Mouse (Mus musculus) gonadal fat pad, adult 2 months (tissue): ENCODE results near the gene Negr1. TPM values are rescaled to one million over a fixed set of nuclear protein-coding genes. Genes with fewer than 3 reads are reported as not detected.

Experiments
- DNase-seq: peaks from one replicate; pipeline ENCODE4 v3.0.0-alpha.2; 2012; ENCODE audit warnings: low read depth
- polyA plus RNA-seq: library from polyadenylated mRNA; depleted of rRNA; stranded (reverse); fragments of >200 nt; gene quantifications from 2 replicates; pipeline ENCODE4 v1.2.3, GENCODE M21; 2012; rRNA removed

Negr1 gene
- 3.0 and 4.7 TPM in 2 replicates for polyA plus RNA-seq

DNA sequence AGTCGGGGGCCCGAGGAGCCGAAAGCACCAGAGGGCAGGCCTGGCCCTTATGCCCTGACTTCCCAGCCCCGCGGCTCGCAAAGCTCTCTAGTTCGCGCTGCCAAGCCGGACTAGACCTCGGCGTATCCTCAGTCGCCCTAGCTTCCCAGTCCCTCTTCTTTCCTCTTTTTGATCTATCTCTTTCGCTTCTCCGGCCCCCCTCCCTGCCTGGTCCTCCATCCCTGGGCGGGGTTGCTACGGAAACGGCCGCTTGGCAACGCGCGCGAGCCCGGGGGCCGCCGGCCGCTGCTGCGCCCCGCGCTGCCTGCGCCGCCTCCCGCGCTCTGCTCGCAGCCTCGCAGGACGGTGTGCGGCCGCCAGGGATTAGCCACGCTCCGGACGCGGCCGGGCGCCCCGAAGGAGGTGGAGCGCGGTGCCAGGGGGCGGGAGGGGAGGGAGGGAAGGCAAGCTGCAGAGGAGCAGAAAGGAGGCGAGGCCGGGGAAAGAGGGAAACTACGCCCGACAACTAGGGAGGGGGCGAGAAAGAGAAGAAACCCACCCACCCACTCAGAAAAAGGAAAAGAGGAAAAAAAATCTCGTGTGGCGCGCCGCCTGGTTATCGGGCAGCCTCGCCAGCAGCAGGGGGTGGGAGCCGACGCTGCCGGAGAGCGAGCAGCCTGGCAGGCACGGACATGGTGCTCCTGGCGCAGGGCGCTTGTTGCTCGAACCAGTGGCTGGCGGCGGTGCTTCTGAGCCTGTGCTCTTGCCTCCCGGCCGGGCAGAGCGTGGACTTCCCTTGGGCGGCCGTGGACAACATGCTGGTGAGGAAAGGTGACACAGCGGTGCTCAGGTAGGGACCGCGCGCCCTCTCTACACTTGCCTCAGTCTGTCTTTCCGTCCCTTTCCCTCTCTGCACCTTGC, at the start of gene Negr1:
TSS of gene Negr1 (plus strand) at position 271 of the 900 bp plus-strand sequence.
- no peak for DNase-seq

DNA sequence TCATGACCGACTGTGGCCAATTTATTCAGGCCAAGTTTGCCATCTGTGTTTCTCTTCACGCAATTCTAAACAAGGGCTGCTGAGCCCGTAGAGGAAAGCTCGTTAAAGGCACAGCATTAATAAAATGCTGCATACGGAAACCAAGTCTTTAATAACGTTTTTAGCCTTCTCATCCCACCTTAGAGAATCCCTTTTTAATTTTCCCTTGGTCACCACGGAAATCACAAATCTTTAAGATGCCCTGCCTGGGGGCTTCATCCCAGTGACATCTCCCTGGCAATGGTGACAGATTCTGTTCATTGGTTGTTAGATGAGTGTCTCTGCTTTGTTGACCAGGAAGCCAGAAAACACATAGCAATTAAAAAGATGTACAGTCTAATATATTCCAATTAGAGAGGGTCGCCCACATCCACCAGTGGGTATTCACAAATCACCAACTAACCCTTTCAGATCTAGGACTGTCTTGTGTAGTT, 35.1 kb upstream of the Negr1 start:
- DNase-seq: no peak

DNA sequence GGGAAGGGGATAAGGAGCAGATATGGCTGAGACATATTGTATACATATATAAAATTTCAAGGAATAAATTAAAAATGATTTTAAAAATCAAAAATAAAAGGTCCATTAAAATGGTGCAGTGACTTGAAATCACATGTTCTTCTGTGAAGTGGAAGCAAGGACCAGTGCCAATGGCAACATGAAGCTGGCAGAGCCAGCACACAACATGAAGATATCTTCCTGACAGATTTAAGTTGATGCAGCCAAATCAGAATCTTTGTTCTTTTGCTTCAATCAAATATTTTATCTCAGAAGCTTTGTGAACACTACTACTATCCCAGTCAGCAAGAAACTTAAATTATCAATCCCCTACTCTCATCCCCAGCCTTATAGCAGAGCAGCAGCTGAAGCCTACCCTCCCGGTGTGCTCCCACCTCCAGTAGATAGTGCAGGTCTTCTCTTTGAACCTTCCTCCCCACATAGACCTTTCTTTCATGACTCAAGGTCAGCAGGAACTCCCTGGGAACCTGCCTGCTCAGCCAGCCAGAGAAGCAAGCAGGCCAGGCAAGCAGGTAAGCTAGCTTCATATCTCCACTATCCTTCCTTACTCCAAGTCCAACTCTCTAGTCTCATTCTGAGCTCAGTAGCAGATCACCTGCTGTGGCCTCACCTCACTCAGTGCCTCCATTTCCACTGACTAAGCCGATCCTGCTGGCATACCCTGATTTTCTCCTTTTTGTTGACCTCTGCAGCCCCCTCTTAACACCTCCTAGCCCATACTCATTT, 34.2 kb upstream of the Negr1 start:
- DNase-seq: no peak

DNA sequence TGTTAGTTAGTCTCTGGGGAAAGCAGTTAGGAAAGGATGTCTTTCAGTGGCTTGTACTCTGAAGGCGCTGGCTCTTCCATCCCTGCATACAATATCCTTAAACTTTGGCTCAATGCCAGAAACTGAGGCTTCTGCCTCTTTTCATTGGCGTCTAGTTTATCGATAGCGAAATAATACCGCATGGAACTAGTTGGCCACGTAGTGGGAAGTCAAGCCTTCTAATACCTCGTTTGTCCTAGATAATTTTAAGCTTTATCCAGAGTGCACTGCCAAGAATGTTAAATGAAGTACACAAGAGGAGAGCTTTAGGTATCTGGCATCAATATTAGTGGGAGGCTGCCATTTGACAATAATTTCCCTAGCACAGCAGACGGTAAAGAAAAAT, 2.2 kb upstream of the Negr1 start:
- DNase-seq: no peak

DNA sequence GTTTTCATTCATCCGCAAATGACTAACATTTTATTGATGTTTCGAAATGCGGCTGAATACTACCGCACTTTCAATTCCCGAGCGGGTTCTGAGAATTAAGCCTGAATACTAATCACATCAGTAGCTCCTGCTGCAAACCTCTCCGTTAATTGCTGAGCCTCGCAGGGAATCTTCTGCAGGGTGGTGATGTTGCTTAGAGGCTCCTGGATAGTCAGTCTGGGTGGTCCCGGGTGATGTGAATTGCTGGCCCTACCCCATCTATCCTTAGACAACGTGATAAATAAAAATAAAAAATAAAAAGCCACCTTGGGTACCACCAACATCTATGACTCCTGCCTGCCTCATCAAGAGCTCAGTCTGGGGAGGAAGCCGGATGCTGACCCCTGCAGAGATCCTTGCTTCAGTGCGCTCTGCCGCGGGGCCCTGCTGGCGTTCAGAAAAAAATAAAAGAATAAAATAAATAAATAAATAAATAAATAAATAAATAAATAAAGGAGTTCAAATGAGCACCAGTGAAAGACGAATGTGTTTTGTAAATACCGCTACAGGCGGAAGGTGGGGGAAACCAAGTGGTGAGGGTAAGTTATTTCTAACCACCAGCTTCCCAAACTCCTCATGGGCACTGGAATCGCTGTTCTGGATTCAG, 1.6 kb upstream of the Negr1 start:
- no peak for DNase-seq

DNA sequence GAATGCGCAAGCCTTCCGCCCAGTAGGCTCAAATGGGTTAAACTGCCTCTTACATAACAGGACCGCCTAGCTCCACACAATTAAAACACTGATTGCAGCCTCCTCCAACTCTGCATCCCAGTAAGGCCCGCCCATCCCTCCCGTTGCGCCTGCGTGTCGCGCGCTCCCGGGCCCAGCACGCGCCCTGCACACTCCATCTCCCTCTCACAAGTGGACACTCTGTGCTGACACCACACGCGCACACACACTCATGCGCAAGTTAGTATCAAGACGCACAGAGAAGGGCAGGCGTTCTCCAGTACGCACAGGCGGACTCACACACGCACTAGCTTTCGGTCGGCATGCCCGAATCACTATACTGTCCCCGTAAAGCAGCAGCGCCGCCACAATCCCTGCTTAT, 828 bp upstream of the Negr1 start:
- no peak for DNase-seq

DNA sequence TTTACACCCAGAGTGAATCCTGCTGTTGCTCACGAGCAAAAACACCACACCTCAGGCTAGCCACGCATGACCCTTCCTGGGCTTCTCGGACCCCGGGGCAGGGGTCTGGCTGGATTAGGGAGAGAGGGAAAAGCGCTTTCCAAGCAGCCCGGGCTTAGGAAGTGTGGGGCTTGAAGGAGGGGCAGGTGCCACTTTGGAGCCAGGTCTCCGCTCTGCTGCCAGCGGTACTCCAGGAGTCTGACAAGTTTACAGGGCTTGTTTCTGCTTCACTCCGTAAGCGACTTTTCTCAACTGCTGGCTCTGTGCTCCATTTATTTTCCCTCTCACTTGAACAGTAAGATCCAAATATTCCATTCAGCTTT, 811 bp downstream of the Negr1 start:
- no peak for DNase-seq

DNA sequence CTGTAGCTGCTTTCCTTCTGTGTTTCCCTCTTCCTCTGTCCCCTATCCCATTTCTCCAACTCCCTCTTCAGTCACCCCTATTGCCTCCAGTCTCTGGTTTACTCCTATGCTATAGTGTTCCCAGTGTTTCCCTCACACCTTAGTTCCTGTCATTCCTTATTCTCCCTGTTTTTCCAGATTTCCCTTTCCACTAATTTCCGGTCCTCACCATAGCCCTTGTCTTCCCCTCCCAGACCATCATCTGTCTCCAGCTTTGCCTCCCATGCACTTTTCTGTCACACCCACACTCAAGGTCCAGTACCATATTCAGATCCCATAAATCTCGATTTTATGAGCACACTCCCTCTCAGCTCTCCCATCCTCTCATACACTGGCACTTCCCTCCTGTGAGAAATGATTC, 1.2 kb downstream of the Negr1 start:
- DNase-seq: no peak

DNA sequence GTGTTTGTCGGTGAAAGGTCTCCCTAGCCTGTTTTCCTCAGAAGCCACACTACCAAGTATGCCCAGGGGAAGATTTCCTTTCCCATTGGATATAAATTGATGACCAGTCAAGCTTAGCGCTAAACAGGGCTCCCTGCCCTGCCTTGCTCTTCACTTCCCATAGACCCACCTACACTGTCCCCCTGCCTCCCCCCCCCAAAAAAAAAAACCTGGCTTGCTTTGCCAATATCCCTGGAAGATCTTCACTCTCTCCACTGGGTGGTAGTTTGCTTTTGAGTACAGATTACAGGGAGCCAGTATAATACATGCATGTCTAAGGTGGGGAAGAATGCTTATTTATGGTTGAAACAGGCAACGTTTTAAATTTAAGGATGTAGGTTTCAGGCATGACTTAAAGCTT, 1.8 kb downstream of the Negr1 start:
- no peak for DNase-seq

DNA sequence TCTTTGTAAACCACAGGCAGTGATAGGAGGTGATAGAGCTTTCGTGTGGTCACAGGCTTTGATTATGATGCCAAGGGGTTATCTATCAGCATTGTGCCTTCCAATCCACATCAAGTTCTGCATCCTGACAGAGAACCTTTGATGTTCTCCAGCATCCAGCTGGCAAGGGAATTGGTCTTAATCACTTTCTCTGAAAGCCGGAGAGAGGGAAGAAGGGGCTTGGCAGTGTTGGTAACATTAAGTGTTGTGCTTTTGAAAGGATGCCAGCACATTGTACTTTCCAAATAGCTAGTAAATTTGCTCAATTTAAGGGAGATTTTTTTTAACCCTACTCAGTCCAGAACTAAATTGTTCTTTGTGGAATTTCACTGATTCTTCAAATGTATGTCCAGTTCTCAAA, 11.9 kb downstream of the Negr1 start:
- DNase-seq: no peak

DNA sequence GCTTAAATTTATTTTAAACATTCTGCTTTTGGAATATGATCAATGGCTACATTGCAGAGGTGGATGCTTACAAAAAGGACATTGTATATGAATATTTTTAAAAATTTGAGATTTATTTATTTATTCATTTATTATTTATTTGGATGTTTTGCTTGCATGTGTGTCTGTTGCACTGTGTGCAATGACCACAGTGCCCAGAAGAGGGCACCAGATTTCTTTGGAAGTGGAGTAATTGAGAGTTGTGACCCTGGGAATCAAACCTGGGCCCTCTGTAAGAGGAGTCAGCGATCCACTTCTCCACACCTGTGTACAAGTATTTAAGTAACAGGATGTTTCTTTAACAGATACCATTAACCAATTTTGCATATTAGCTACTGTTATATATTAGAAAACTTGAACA, 14.7 kb downstream of the Negr1 start:
- no peak for DNase-seq

DNA sequence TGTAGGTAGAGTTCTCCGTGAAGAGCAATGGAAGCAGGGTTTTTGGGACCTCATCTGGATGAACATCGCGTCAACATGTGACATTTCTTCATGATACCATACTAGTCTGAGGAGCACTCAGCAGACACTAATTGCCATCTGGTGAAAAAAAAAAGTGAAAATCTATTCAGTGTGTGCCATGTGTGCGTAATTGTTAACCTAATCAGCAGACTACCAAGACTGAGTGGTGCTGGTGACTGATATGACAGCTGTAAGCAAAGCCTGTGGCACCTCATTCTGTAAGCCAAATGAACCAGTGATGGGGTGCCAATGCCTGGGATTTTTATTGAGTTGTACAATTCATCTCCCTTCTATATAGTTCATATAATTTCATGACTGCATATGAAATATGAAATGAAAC, 29.0 kb downstream of the Negr1 start:
- DNase-seq: no peak

DNA sequence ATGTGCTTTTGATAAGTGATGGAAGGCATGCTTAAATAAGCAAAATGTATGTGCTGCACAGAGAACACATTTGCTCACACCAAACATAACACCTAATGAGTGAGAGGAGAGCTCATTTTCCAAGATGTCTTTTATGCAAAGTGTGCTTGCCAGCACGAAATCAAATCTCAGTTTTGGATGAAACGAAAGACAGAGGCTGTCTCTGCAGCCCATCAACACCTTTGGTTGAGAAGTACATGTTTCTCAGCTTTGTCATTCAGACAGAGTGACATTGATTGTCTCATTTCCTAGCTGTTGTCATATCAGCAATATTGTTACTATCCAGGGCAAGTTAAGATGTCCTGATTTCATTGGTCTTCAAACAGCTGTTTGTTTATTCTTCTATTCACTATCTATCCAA, 29.5 kb downstream of the Negr1 start:
- no peak for DNase-seq

DNA sequence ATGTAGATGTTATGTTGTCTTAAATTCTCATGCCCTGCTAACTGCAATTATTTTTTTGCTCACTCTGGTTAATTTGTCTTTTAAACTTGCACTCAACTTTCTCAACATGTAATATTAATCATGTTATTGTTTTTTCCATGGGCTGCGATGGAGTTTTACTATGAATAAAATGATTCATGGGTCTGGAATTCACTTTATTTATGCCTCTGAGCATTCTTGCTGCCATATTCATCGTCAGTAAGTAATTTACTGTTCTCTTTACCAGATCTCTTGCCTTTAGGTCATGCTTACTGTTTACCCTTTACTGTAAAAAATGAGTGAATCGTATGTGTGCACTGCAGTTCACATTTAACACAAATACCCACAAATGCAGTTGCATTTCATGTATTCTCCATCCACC, 45.3 kb downstream of the Negr1 start:
- no peak for DNase-seq

DNA sequence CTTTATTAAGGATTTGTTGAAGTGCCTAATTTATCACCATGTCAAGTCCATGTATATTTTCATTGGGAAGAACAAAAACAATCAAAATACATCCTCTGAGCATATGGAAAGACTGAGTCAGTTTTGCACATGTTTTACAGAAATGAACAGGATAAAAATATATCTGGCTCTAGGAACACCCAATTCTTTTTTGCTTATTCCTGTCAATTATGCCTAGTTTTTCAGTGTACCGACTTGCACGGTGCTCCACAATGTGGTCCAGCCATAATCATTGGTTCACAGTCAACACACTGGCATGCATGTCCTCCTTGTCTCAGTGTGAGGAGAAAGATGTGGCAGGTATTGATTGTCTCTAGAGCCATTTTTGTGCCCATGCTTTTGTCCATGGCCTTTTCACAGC, 58.3 kb downstream of the Negr1 start:
- no peak for DNase-seq

DNA sequence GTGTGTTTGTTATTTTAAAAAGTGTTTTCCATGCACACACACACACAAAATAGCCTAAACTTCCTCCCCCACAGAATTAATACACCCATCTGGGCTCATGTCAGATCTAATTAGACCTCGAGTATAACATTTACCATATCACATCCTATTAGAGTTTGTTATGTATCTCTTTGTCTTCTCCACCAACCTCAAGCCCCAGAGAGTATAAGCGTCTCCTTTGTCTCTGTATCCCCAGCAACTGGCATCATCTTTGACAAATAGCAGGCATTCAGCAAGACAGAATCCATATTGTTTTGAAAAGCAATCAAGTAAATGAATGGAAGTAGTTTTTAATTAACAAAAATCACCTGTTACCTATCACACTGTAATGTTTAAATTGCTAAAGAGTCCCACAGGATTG, 67.0 kb downstream of the Negr1 start:
- no peak for DNase-seq

DNA sequence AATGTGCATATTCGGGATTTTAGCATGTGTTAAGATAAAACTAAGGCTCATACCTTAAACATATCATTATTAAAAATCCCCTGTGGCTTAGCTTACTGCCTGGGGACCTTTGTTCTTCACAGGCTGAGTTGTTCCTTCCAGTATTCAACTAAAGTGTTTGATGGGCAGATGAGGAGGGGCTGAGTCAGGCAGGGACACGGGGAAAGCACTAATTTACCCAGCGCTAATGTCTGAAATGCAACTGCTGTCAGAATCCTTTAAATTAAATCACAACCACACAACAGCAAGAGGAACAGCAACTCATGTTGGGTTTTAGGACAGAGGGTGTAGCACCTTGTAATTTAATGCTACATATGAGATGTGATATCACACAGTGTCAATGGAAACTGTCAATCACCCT, 71.3 kb downstream of the Negr1 start:
- no peak for DNase-seq

DNA sequence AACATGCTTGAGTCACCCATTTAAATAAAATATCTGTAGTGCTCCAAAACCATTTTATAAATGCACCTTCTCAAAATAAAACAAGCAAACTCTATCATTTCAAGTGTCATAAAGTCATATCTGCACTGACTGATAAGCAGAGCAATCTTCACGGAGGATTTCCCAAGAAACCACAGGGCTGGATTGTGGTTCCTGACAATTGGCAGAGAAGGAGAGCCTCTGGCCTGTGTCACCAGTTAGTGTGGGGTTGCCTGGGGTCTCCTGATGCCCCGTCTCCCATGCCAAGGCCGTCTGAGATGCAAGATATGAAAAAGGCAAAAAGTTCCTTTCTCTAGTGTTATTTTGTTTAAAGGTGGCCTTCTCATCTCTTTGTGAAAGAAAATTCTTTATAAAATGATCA, 77.8 kb downstream of the Negr1 start:
- no peak for DNase-seq

DNA sequence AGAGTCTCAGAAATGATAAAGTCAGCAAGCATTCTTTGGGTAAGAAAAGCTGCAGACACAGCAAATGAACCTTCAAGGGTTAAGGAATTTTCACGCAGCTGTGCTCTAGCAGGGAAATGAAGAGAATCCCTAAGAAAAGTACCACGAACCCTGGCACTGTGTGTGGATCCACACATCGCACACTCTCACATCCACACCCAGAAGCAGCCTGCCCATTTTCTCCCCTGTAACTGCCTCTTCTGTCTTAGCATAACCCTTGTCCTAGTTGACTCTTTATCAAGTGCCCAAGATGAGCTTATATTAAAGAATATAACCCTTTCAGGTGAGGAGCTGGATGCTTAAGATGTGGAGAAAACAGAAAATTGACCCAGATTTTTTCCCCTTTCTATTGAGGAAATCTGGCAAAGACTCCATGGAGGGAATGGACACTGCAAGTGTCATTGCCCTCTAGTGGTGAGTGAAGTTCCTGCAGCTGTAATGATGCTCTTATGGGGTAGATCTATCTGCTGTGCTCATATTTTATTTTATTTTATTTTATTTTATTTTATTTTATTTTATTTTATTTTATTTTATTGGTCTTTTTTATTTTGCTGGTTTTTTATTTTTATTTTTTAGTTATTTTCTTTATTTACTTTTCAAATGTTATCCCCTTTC, 82.2 kb downstream of the Negr1 start:
- no peak for DNase-seq

DNA sequence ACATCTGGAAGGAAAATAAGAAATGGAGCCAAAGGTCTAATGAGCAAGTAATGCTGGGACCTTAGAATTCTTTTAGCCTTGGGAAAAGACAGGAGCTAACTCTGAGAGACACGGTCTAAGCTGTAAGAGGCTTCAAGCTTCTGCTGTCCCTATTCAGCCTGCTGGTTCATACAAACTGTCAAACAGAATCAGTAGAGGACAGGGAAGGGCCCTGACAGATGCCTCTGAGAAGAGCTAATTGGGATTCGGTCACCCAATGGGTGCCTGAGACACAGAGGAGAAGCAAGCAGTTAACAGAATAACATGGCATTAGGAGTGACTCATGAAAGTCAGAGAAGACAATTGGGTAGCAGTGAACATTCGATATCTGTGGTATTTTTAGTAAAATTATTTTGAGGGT, 86.8 kb downstream of the Negr1 start:
- DNase-seq: no peak

DNA sequence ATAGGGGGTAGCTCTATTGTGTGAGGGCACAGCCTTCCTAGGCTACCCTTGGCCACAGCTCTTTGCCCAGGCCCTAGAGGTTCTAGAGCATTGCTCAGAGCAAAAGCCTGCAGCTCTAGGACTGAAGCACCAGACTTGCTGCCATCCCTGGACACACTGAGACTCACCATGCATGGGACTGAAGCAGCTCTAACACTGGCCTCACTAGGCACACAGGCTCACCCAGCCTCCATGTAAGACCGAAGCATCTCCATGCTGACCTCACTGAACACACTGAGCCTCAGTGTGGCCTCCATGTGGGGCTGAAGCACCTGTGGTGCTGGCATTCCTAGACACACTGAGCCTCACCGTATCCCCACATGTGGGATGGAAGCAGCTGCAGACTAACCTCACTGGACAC, 101.0 kb downstream of the Negr1 start:
- no peak for DNase-seq

DNA sequence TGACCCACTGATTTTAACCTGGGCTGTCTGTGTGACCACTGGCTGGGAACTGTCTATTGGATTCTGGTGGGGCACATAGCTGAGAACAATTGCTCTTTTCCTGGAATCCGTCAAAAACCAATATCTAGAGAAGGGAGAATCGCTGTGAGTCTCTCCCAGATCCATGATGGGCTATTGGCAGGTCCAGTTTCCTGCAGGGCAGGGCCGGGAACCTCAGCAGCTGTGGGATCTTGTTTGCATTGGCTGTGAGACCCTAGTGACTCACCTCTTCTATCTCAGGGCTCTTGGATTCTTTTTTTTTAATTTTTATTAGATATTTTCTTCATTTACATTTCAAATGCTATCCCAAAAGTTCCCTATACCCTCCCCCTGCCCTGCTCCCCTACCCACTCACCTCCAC, 111.0 kb downstream of the Negr1 start:
- DNase-seq: no peak
